18 mouse cellular contexts compared by ENCODE assay signal in genomic region chr13:35345507-35346129, GRCm38 (mm10).
A peak's percentile ranks its signal among the peaks of the same experiment; 100 is the strongest.
DNase-seq lines count a peak whose midpoint lies in the region; ATAC-seq lines count a peak whose summit lies in the region.
"Had no signal": no experiment of that assay in that cellular context is flagged by ENCODE, and none has a peak within 500 bp of the region (broad histone marks: within the 10 kb centered on the region; RNA-seq: fewer than 3 reads in every experiment).

No protein-coding gene starts in this region.

- no peak overlapping the region for H3K4me2 ChIP-seq in midbrain, embryonic 11.5 days
- no peak overlapping the region for H3K4me2 ChIP-seq in forebrain, embryonic 16.5 days (ENCODE audit: low read length)
- H3K4me2 ChIP-seq in midbrain, embryonic 16.5 days (ENCODE audit: low read length) = no peak overlapping the region
- H3K4me2 ChIP-seq: embryonic facial prominence, embryonic 12.5 days; heart, embryonic 13.5 days; kidney, embryonic 15.5 days; lung, embryonic 14.5 days had no signal

- no peaks in the 10 kb centered on the region for H3K9me3 ChIP-seq in midbrain, embryonic 11.5 days (ENCODE audit: control insufficient read depth, low read length)
- H3K9me3 ChIP-seq in midbrain, embryonic 10.5 days (replicated peaks) = no peaks in the 10 kb centered on the region
- H3K9me3 ChIP-seq in forebrain, embryonic 16.5 days (ENCODE audit: control insufficient read depth, low read length) = no peaks in the 10 kb centered on the region
- no peaks in the 10 kb centered on the region for H3K9me3 ChIP-seq in midbrain, embryonic 16.5 days (replicated peaks; ENCODE audit: control insufficient read depth, low read length, poor library complexity, severe bottlenecking)
- H3K9me3 ChIP-seq: embryonic facial prominence, embryonic 12.5 days; heart, embryonic 13.5 days; kidney, embryonic 15.5 days had no signal

- no peaks in the 10 kb centered on the region for H3K36me3 ChIP-seq in midbrain, embryonic 11.5 days (ENCODE audit: control insufficient read depth, insufficient read depth, low read length)
- H3K36me3 ChIP-seq in midbrain, embryonic 10.5 days = no peaks in the 10 kb centered on the region
- H3K36me3 ChIP-seq in forebrain, embryonic 16.5 days (ENCODE audit: control insufficient read depth, insufficient read depth) = no peaks in the 10 kb centered on the region
- no peaks in the 10 kb centered on the region for H3K36me3 ChIP-seq in midbrain, embryonic 16.5 days (ENCODE audit: control insufficient read depth, insufficient read depth, low read length)
- H3K36me3 ChIP-seq: embryonic facial prominence, embryonic 12.5 days; heart, embryonic 13.5 days; kidney, embryonic 15.5 days had no signal

- H3K27ac ChIP-seq in midbrain, embryonic 11.5 days (ENCODE audit: low read depth, low read length) = no peak overlapping the region
- no peak overlapping the region for H3K27ac ChIP-seq in midbrain, embryonic 10.5 days (replicated peaks)
- no peak overlapping the region for H3K27ac ChIP-seq in forebrain, embryonic 16.5 days (ENCODE audit: low read length)
- H3K27ac ChIP-seq in midbrain, embryonic 16.5 days (ENCODE audit: low read length) = no peak overlapping the region
- H3K27ac ChIP-seq: embryonic facial prominence, embryonic 12.5 days; heart, embryonic 13.5 days; kidney, embryonic 15.5 days had no signal

- peak; percentile 65 for ATAC-seq in midbrain, embryonic 11.5 days (ENCODE audit: low FRiP score)
- ATAC-seq in forebrain, embryonic 16.5 days = peak; percentile 82
- peak; percentile 32; the same call in 1 of the 2 replicates for ATAC-seq in midbrain, embryonic 16.5 days
- ATAC-seq: Patski had no signal

- WGBS in midbrain, embryonic 11.5 days = 61% methylated on average over 2 of the region's 2 CpGs
- 73% methylated on average over 2 of the region's 2 CpGs for WGBS in midbrain, embryonic 10.5 days
- WGBS in forebrain, embryonic 16.5 days = 18% methylated on average over 2 of the region's 2 CpGs
- 35% methylated on average over 2 of the region's 2 CpGs for WGBS in midbrain, embryonic 16.5 days

- H3K4me3 ChIP-seq in midbrain, embryonic 11.5 days (ENCODE audit: low read depth, low read length) = no peak overlapping the region
- no peak overlapping the region for H3K4me3 ChIP-seq in midbrain, embryonic 10.5 days
- no peak overlapping the region for H3K4me3 ChIP-seq in forebrain, embryonic 16.5 days (replicated peaks; ENCODE audit: low read length)
- H3K4me3 ChIP-seq in midbrain, embryonic 16.5 days (ENCODE audit: low read depth, low read length) = no peak overlapping the region
- H3K4me3 ChIP-seq: embryonic facial prominence, embryonic 12.5 days; heart, embryonic 13.5 days; kidney, embryonic 15.5 days had no signal

- no peaks in the 10 kb centered on the region for H3K27me3 ChIP-seq in midbrain, embryonic 11.5 days (ENCODE audit: control insufficient read depth, insufficient read depth, low read length)
- no peaks in the 10 kb centered on the region for H3K27me3 ChIP-seq in midbrain, embryonic 10.5 days (ENCODE audit: low read depth, poor library complexity, severe bottlenecking)
- no peaks in the 10 kb centered on the region for H3K27me3 ChIP-seq in forebrain, embryonic 16.5 days (replicated peaks; ENCODE audit: control insufficient read depth, insufficient read depth, low read length)
- H3K27me3 ChIP-seq in midbrain, embryonic 16.5 days (ENCODE audit: control insufficient read depth, insufficient read depth, low read depth, low read length) = no peaks in the 10 kb centered on the region
- H3K27me3 ChIP-seq: CH12.LX; embryonic facial prominence, embryonic 12.5 days; heart, embryonic 13.5 days; kidney, embryonic 15.5 days; Patski had no signal

- H3K9ac ChIP-seq in midbrain, embryonic 11.5 days (ENCODE audit: low read length) = no peak overlapping the region
- no peak overlapping the region for H3K9ac ChIP-seq in forebrain, embryonic 16.5 days (replicated peaks; ENCODE audit: low read depth, low read length)
- no peak overlapping the region for H3K9ac ChIP-seq in midbrain, embryonic 16.5 days (ENCODE audit: low read depth, low read length)
- H3K9ac ChIP-seq: embryonic facial prominence, embryonic 12.5 days; heart, embryonic 13.5 days; kidney, embryonic 15.5 days; lung, embryonic 14.5 days had no signal

- DNase-seq in midbrain, embryonic 11.5 days (ENCODE audit: low spot score, missing footprints) = no peak
- no peak for DNase-seq in midbrain, embryonic 10.5 days (ENCODE audit: low spot score)
- DNase-seq in layer of hippocampus, adult 8-10 months (ENCODE audit: low spot score in 2 of 2) = peak; percentile 21 to 46
- no peak for DNase-seq in urinary bladder, adult 18-20 months (ENCODE audit: low spot score in 2 of 2)
- no peak for DNase-seq in frontal cortex, postnatal 25 days (ENCODE audit: low spot score in 2 of 2)
- no peak for DNase-seq in thymus, postnatal 14 days
- DNase-seq: cerebellum, adult 9-10 months; gastrocnemius, postnatal 36 days; liver; lung, embryonic 14.5 days; thymus, postnatal 36 days had no signal

- H3K4me1 ChIP-seq in midbrain, embryonic 11.5 days (ENCODE audit: control insufficient read depth, insufficient read depth, low read length) = no peaks in the 10 kb centered on the region
- H3K4me1 ChIP-seq in midbrain, embryonic 10.5 days = peaks cover 16% of the 10 kb centered on the region
- H3K4me1 ChIP-seq in forebrain, embryonic 16.5 days (replicated peaks; ENCODE audit: control insufficient read depth, insufficient read depth, low read length) = peaks cover 5% of the 10 kb centered on the region; the same call in 1 of the 2 replicates
- H3K4me1 ChIP-seq in midbrain, embryonic 16.5 days (ENCODE audit: control insufficient read depth, insufficient read depth, low read length) = no peaks in the 10 kb centered on the region
- H3K4me1 ChIP-seq: embryonic facial prominence, embryonic 12.5 days; heart, embryonic 13.5 days; kidney, embryonic 15.5 days had no signal

Comparison
In these comparisons a context has a peak if more than half of its experiments do, and no peak if none do; other contexts are left out.
1. ATAC-seq: peak in every context shown above with its lines; median percentile 82 in forebrain, embryonic 16.5 days; 65 in midbrain, embryonic 11.5 days; 32 in midbrain, embryonic 16.5 days.
2. DNase-seq: peak in layer of hippocampus, adult 8-10 months (2 of 2); none in midbrain, embryonic 11.5 days (single experiment), midbrain, embryonic 10.5 days (single experiment), urinary bladder, adult 18-20 months (0 of 2), frontal cortex, postnatal 25 days (0 of 2) and thymus, postnatal 14 days (single experiment).